Mouse (Mus musculus) embryonic facial prominence, embryonic 13.5 days (tissue): ENCODE results near the gene Gm28308. TPM values are rescaled to one million over a fixed set of nuclear protein-coding genes. Genes with fewer than 3 reads are reported as not detected.
A peak's percentile ranks its signal among the peaks of the same experiment; 100 is the strongest.

Experiments
- ATAC-seq: fragments of 200-750 bp; cut with Nextera tagmentation; 2 replicates; pipeline ENCODE4 v1.8.0; 2017; ENCODE audit warnings: low read depth; ENCODE audit not compliant: insufficient number of reproducible peaks, insufficient read depth, low FRiP score, low TSS enrichment
- H3K27ac ChIP-seq: fragments of 300-500 bp; sonication (generic); 2 replicates; pipeline ENCODE4 v1.5.1; 2015; ENCODE audit warnings: moderate library complexity, mild to moderate bottlenecking, inconsistent platforms
- H3K27me3 ChIP-seq: fragments of 300-500 bp; sonication (generic); 2 replicates; pipeline ENCODE4 v1.6.1; 2015; ENCODE audit warnings: mild to moderate bottlenecking, inconsistent platforms
- H3K36me3 ChIP-seq: fragments of 300-500 bp; sonication (generic); 2 replicates; pipeline ENCODE4 v1.6.1; 2015; ENCODE audit warnings: mild to moderate bottlenecking, inconsistent platforms
- H3K4me1 ChIP-seq: fragments of 300-500 bp; sonication (generic); 2 replicates; pipeline ENCODE4 v1.6.1; 2015; ENCODE audit warnings: inconsistent platforms
- H3K4me2 ChIP-seq: fragments of 300-500 bp; sonication (generic); 2 replicates; pipeline ENCODE4 v1.6.1; 2015; ENCODE audit warnings: moderate library complexity, mild to moderate bottlenecking, inconsistent platforms
- H3K4me3 ChIP-seq: fragments of 300-500 bp; sonication (generic); 2 replicates; pipeline ENCODE4 v1.5.1; 2015; ENCODE audit warnings: mild to moderate bottlenecking, inconsistent platforms
- H3K9ac ChIP-seq: fragments of 300-500 bp; sonication (generic); 2 replicates; pipeline ENCODE4 v1.6.1; 2015; ENCODE audit warnings: mild to moderate bottlenecking, inconsistent platforms
- H3K9me3 ChIP-seq: fragments of 300-500 bp; sonication (generic); 2 replicates; pipeline ENCODE4 v1.6.1; 2016; ENCODE audit warnings: inconsistent platforms
- WGBS: fragments of 180-500 bp; shearing (Covaris S2); methylation state at CpG from one replicate; pipeline ENCODE4 v1.1.7; 2015; ENCODE audit warnings: mixed read lengths; 5-methylcytosine and 5-hydroxymethylcytosine counted together
- polyA plus RNA-seq: library from polyadenylated mRNA; unstranded; fragments of >200 nt; fragmentation: Nextera tagmentation; extraction: Ambion mirVana; gene quantifications from 2 replicates; pipeline ENCODE4 v1.2.1, GENCODE M21; 2015

The Gm28308 gene
- polyA plus RNA-seq, 1 experiment from 2014 or later: not detected

DNA sequence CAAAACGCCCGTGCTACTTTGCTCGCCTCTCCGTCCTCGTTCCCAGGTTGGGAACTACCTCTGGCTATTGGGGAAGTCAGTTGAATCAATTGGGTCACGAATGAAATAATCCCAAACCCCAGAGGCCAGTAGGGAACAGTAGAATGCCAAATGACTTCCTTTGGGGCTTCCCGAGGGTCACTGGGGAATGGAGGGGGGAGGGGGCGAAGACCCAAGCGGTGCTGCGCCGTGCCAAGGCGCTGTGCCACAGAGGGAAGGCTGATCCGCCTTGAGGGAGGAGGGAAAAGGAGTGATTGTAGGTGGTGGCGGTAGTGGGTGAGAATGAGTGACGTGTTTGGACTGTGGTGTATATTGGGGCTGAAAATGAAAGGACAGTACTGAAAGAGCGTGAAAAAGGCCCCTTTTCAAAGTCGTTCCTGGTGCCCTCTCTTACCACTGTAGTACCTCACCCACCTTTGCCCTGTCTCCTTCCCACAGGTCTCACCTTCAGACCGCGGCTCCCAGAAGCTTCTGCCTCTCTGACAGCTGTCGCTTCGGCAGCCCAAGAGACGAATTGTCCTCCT lies 502 bp downstream of the Gm28308 start:
- no peaks in the 10 kb centered on the region for H3K36me3 ChIP-seq
- 0 out of 2 replicates have a peak overlapping the region, but pooled peaks have one; percentile 20 for H3K4me3 ChIP-seq
- no peak overlapping the region for H3K27ac ChIP-seq
- H3K4me1 ChIP-seq: peaks cover 27% of the 10 kb centered on the region
- H3K4me2 ChIP-seq: peak overlapping the region; percentile 34
- peaks cover 100% of the 10 kb centered on the region for H3K27me3 ChIP-seq
- H3K9me3 ChIP-seq: no peaks in the 10 kb centered on the region
- no peak for ATAC-seq
- 1% methylated on average over 22 of the region's 22 CpGs for WGBS
- H3K9ac ChIP-seq: no peak overlapping the region

DNA sequence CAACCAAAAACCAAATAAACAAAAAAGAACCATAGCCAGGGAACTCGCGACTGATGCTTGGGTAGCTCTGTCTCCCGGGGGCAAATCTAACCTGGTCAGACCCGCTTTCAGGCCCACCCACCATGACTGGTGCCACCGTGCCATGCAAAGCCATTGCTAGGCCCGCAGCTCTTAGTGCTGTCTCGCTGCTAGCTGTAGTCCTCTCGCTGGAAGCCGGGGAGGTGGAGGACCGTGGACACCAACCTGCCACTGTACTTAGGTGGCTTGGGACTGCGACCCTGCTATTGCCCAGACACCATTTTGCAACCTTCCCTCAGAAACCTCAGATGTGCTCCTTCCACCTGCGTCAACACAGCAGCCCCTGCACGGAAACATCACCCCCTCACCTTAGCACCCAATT lies 1.2 kb downstream of the Gm28308 start:
- WGBS: 2% methylated on average over 13 of the region's 13 CpGs
- peak overlapping the region; percentile 20; the same call in 1 of the 2 replicates for H3K4me3 ChIP-seq
- peaks cover 20% of the 10 kb centered on the region for H3K4me1 ChIP-seq

DNA sequence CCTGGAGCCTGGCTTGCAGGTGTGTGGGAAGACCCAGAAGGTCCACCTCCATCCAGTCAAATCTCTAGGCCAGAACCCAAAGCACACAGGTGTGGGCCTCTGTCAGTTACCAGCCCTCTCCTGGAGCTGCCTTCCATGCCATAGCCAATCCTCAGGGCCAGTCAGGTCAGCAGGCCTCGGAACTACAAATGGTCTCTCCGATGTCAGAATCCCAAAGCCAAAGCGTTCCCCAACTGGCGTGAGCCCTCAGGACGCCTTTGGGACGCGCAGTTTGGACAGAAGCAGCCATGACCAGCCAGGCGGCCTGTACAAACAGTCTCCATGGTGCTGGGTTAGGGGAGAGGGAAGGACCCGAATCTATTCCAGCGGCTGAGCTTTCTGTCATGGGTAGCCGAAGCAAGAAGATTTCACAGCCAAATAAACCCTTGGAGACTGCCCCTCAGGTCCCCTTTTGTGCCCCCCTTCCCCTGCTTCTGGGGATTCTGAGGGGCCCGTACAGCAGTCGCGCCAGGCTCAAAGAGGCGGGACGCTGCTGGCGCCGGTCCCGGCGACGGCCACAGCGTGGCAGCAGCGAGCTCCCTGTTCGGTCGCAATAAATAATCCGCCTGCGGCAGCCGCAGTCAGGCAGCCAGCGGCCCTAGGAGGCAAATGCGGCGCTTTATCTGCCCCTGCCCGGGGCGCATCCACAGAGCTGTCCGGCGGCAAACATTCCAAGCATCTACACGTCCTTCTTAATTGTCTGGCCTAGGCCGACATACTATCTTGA lies 1.8 kb downstream of the Gm28308 start:
- peak overlapping the region; percentile 20; the same call in 1 of the 2 replicates for H3K4me3 ChIP-seq
- H3K4me1 ChIP-seq: peaks cover 17% of the 10 kb centered on the region; the same call in 1 of the 2 replicates
- WGBS: 1% methylated on average over 37 of the region's 37 CpGs
- no peak overlapping the region for H3K9ac ChIP-seq
- no peak overlapping the region for H3K27ac ChIP-seq
- no peak for ATAC-seq
- no peaks in the 10 kb centered on the region for H3K36me3 ChIP-seq
- peak overlapping the region; percentile 24; the same call in 1 of the 2 replicates for H3K4me2 ChIP-seq
- H3K27me3 ChIP-seq: peaks cover 100% of the 10 kb centered on the region
- no peaks in the 10 kb centered on the region for H3K9me3 ChIP-seq

More for the DNA sequence above, 1.2 kb downstream of the Gm28308 start:
- Histone ChIP-seq H3K36me3 (no peaks in the 10 kb centered on the region), H3K27me3 (peaks cover 100% of the 10 kb centered on the region), H3K4me2 (peak overlapping the region; percentile 24; the same call in 1 of the 2 replicates), H3K27ac (no peak overlapping the region), H3K9me3 (no peaks in the 10 kb centered on the region), H3K9ac (no peak overlapping the region)
- no peak for ATAC-seq

DNA sequence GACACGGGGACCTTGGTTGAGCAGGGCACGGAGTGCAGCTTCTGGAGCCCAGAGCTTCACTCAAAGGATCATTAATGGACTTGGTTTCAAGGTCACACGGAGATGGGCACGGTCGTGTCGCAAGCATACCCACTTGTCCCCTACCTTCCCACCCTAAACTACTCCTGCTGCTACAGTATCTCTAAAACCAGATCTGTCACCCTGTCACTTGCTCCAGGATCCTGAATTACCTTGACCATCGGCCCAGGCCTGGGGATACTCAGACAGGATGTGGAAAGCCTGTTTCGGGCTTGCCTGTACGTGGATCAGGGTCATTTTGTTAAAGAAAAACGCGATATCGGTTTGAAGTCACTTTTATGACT lies 3.5 kb downstream of the Gm28308 start:
- Histone ChIP-seq H3K27me3 (peaks cover 100% of the 10 kb centered on the region), H3K4me2 (no peak overlapping the region), H3K4me3 (no peak overlapping the region), H3K36me3 (no peaks in the 10 kb centered on the region), H3K27ac (no peak overlapping the region), H3K4me1 (peaks cover 12% of the 10 kb centered on the region; the same call in 1 of the 2 replicates), H3K9me3 (no peaks in the 10 kb centered on the region), H3K9ac (no peak overlapping the region)
- 4% methylated on average over 12 of the region's 12 CpGs for WGBS
- ATAC-seq: no peak

DNA sequence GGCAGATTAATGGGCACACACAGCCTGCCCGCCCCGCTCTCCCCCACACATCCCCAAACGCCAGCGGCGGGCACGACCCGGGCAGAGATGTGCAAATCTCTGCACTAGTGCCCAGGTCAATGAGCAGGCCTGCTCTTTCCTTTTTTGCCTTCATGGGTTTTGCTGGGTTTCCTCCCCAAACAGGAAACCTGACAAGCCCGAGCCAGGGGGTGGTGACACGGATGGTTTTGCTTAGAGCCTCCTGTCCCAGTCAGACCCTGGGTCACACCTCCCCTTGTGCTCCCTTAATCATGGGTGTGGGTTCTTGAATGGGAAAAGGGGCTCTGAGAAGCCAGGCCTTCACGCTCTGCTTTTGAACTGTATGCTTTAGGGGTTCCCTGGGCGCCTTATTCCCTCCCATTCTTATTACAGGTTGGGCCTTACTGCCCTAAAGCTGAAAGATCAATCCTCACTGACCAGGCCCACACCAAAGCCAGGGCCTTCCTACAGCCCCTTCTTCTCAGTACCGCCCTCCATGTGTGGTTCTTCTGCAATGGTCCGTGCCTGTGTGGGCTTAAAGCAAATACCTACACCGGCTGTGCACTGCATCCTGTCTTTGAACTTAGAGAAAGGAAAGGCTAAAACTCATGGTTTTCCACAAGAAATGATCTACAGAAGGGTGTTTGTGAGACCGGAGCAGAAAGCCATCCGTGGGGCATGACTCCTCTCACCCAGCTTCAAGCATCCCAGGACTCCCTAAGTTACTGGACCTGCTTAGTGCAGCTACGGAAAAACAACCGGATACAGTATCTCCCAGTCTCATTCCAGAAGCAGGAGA lies 4.1 kb downstream of the Gm28308 start:
- H3K9me3 ChIP-seq: no peaks in the 10 kb centered on the region
- WGBS: 4% methylated on average over 18 of the region's 18 CpGs
- H3K36me3 ChIP-seq: no peaks in the 10 kb centered on the region
- H3K4me2 ChIP-seq: peak overlapping the region; percentile 16; the same call in 1 of the 2 replicates
- H3K9ac ChIP-seq: no peak overlapping the region
- H3K27ac ChIP-seq: no peak overlapping the region
- peaks cover 18% of the 10 kb centered on the region for H3K4me1 ChIP-seq
- no peak overlapping the region for H3K4me3 ChIP-seq
- ATAC-seq: no peak
- H3K27me3 ChIP-seq: peaks cover 100% of the 10 kb centered on the region

DNA sequence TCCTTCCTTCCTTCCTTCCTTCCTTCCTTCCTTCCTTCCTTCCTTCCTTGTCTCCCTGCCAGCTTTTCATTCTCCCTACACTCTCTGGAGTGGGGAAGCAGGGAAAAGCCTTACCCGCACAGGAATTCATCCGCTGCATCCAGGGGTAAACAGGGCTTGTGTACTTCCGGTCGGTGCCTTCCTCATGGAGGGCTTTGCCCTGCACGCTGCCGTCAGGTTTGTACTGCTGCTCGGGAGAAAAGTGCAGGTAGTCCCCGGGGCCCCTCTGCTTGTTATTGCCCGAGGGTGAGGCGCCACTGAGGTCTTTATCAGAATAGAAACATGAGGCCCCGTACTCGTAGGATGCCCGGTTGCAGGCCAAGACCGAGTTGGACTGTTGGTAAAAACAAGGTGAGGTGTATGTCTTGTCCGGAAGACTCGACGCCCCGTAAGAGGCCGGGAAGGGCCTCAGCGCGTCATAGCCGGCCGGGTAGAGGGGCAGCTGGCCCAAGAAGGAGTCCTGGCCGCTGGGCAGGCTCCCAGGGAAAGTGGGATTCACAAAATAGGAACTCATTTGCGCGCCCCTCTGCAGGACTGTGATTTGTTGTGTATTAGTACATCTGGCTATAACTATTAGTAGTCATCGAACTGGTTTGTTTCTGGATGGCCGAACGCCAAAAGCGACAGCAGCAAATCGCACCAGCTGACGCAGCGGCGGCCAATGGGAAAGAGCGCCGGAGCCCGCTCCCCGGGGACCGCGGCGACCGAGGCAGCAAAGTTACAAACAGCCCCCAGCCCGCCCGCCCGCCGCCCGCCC lies 4.9 kb downstream of the Gm28308 start, which contains the start of gene Hoxa6:
Hoxa6 (minus strand) TSS at position 651 of the 796 bp plus-strand sequence.
- no peak for ATAC-seq
- no peaks in the 10 kb centered on the region for H3K36me3 ChIP-seq
- H3K4me2 ChIP-seq: peak within 1 kb of the TSS; percentile 16; the same call in 1 of the 2 replicates
- H3K27me3 ChIP-seq: peaks cover 100% of the 10 kb centered on the region
- no peak within 1 kb of the TSS; the same call in 1 of the 2 replicates for H3K4me3 ChIP-seq
- H3K9ac ChIP-seq: no peak within 1 kb of the TSS
- WGBS: 1% methylated on average over 47 of the region's 47 CpGs
- no peak within 1 kb of the TSS for H3K27ac ChIP-seq
- H3K9me3 ChIP-seq: no peaks in the 10 kb centered on the region
- peaks cover 24% of the 10 kb centered on the region for H3K4me1 ChIP-seq

DNA sequence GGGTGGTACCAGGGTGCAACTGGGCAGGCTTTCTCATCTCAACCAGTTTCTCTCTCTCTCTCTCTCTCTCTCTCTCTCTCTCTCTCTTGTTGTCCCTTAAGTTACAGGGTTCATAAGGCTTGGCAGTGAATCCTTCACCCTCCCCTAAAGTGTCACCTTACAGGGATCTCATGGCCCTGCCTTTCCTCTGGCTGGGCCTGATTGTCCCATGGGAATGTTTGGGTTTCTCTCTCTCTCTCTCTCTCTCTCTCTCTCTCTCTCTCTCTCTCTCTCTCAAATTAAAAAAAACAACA lies 5.5 kb downstream of the Gm28308 start:
- no peak overlapping the region for H3K9ac ChIP-seq
- H3K27ac ChIP-seq: no peak overlapping the region
- H3K27me3 ChIP-seq: peaks cover 100% of the 10 kb centered on the region
- H3K4me1 ChIP-seq: peaks cover 20% of the 10 kb centered on the region
- no peak overlapping the region for H3K4me3 ChIP-seq
- H3K36me3 ChIP-seq: no peaks in the 10 kb centered on the region
- no peak for ATAC-seq
- no peak overlapping the region for H3K4me2 ChIP-seq
- H3K9me3 ChIP-seq: no peaks in the 10 kb centered on the region

DNA sequence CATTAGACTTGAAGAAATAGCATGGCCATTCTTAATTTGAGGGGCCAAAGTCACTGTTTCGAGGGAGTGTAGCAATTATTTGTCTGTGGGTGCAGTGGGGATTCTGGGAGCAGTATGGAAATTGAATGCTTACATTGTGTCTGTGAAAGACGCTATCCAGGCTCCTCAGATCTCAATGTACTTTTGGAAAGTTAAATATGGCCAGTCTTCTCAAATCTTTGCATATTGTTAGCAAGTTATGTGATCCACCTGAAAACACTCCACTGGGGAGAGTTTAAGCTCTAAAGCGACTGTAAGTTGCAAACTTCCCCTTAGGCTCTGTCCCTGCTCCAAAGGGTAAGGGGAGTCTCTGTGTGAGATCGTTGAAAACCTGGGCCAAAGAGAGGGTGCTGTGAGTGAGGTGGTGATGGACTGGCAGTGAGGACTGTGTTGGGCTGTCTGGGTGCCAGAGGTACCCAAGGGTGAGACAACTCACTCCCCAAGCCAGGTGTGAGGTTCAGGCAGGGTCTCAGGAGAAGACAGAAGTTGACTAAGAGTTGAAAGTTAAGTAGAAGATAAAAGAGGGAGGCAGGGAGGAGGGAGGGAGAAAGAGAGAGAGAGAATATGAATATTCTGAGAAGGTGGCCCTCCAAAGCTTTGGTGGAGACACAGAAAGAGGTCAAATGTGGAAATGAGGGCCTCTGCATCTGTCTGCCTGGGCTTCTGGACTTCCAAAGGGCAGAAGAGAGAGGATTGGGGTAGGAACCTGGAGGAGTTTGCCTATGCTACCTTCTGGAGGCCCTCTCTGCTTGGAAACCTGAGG lies 6.1 kb downstream of the Gm28308 start:
- Histone ChIP-seq H3K4me2 (no peak overlapping the region), H3K27ac (no peak overlapping the region), H3K4me3 (no peak overlapping the region), H3K27me3 (peaks cover 100% of the 10 kb centered on the region), H3K4me1 (peaks cover 20% of the 10 kb centered on the region), H3K36me3 (no peaks in the 10 kb centered on the region), H3K9ac (no peak overlapping the region), H3K9me3 (no peaks in the 10 kb centered on the region)
- WGBS: 2% methylated on average over 4 of the region's 4 CpGs
- no peak for ATAC-seq

DNA sequence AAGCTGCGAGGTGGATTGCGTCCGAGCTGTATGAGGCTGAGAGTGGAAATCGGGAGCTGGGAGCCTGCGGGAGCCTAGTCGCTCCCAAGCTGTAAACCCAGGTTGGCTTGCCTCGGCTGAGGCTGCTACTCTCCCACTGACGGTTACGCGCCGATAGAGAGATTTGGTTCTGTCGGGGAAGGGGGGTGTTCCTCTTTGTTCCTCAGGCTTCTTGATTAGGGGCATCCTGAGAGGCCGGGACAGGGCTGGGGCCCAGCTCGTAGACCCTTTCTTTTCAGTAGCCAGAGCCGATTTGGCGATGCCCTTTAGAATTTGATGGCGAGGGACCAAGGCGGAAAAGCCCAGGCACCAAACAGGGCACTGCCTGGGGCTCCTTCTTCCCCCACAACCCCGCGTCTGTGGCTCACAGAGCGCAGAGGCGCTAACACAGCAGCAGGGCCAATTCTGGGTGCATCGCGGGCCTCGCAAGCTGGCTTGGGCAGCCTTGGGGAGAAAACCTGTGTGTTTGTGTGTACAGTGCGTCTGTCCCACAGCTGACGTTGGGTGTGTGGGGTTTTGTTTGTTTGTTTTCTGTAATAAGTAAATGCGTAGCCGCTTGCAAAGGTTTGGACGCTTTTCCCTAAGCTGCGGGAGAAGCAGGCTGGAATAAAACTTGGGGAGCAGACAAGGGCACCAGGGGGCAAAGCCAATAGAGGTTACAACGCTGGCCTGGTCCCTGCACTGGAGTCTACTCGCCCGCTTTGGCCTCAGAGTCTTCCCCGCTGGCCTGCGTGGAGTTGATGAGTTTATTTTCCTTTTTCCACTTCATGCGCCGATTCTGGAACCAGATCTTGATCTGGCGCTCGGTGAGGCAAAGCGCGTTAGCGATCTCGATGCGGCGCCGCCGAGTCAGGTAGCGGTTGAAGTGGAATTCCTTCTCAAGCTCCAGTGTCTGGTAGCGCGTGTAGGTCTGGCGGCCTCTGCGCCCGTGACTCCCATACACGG lies 7.2 kb downstream of the Gm28308 start:
- Histone ChIP-seq H3K4me1 (peaks cover 12% of the 10 kb centered on the region), H3K9me3 (no peaks in the 10 kb centered on the region), H3K36me3 (no peaks in the 10 kb centered on the region), H3K27ac (no peak overlapping the region), H3K4me2 (no peak overlapping the region), H3K4me3 (no peak overlapping the region), H3K9ac (no peak overlapping the region), H3K27me3 (peaks cover 100% of the 10 kb centered on the region)
- ATAC-seq: no peak
- under 1% methylated on average over 55 of the region's 55 CpGs for WGBS

DNA sequence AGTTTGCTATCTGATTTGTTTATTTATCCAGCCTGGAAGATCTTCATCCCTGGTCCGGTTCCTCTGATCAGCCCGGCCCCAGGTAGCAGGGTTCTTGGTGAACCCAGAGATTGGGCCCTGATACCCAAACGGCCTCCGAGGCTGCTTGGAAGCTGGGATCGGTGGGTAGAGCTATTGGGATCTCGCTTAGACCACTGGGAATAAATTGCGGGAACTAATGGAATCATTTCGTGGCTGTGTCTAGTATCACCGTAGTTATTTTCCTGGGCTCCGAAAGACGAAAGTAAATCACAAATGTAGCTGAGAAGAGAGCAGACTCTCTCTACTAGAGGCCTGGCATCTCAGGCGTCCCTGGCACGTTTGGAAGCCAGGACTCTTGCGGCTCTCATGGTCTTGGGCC lies 7.9 kb downstream of the Gm28308 start:
- Histone ChIP-seq H3K4me1 (peaks cover 12% of the 10 kb centered on the region), H3K27me3 (peaks cover 100% of the 10 kb centered on the region), H3K4me2 (no peak overlapping the region), H3K9me3 (no peaks in the 10 kb centered on the region), H3K4me3 (no peak overlapping the region), H3K36me3 (no peaks in the 10 kb centered on the region), H3K9ac (no peak overlapping the region), H3K27ac (no peak overlapping the region)
- 5% methylated on average over 14 of the region's 14 CpGs for WGBS
- ATAC-seq: no peak
